Mouse (Mus musculus) thymus, adult 2 months (tissue): ENCODE results near the gene Csrp2.

Experiments
- CTCF ChIP-seq: fragments of 200-500 bp; IDR thresholded peaks from 2 replicates; pipeline ENCODE4 v1.5.1; 2012; ENCODE audit warnings: mild to moderate bottlenecking, control low read depth, low read length, moderate library complexity, borderline replicate concordance; ENCODE audit not compliant: control insufficient read depth, poor library complexity, insufficient read depth; ENCODE audit errors: extremely low read depth
- POLR2A ChIP-seq: fragments of 200-500 bp; IDR thresholded peaks from 2 replicates; pipeline ENCODE4 v1.6.1; 2012; ENCODE audit warnings: mild to moderate bottlenecking, low read length, control low read depth, moderate library complexity; ENCODE audit not compliant: control insufficient read depth, poor library complexity, insufficient read depth; ENCODE audit errors: extremely low read depth

DNA sequence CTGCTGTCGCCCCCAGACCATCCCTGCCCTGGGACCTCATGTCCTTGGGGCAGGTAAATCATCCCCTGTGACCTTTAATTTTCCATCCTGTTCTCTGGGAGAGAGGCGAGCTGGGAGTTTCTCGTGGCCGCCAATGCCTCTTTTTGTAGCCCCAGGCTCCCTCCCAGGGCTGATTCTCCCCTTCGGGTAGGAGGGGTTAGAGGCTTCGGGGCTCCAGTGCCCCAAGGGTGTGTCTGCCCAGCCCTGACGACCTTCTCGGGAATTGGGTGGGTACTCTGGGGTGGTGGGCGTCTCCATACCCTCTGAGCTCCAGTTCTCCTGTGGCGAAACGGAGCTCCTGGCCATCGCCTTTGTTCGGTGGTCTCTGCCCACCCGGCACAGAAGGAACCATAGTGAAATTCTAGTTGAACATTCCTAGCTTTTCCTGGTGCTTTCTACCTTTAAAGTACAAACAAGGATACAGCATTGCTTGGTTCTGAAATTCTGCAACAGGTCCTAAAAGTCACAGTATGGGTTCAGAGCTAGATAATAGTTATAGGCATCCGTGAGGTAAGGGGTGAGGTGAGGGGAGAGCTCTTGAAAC lies 870 bp downstream of the Csrp2 start:
- TF ChIP-seq CTCF = no peak
- TF ChIP-seq POLR2A = no peak; the same call in 1 of the 2 replicates
